Mouse (Mus musculus) neutrophil, adult 83 days (primary cell): ENCODE measurements around the gene Gm21822. TPM values are rescaled to one million over a fixed set of nuclear protein-coding genes. Genes with fewer than 3 reads are reported as not detected.

Source experiments
- total RNA-seq, 2 experiments: library from RNA; stranded (reverse); gene quantifications; one replicate each; pipeline ENCODE4 v1.2.4; 2023

Gene Gm21822
- not detected for total RNA-seq

GRCm38 (mm10) chrY:18654182-18654581 is at the start of gene Gm21822:
Gene Gm21822, plus strand, starts transcription at chrY:18654482.

